Mouse (Mus musculus): ENCODE data around the gene Fabp1.
A peak's percentile ranks its signal among the peaks of the same experiment; 100 is the strongest.

Fabp1 gene

GRCm38 (mm10) chr6:71199612-71200011, at the start of gene Fabp1:
Gene Fabp1 (plus strand): TSS chr6:71199827.
- DNase-seq (ENCODE audit: low read depth, low spot score), result no peak

GRCm38 (mm10) chr6:71151098-71151497, 48.5 kb upstream of the Fabp1 start:
- DNase-seq (ENCODE audit: low read depth, low spot score), result no peak

GRCm38 (mm10) chr6:71153486-71153885, 46.1 kb upstream of the Fabp1 start:
- no peak for DNase-seq (ENCODE audit: low read depth, low spot score)

- no peak for DNase-seq (ENCODE audit: low read depth, low spot score)
Observed at GRCm38 (mm10) chr6:71154861-71155260, 44.8 kb upstream of the Fabp1 start.

GRCm38 (mm10) chr6:71156674-71157326, 42.8 kb upstream of the Fabp1 start:
- DNase-seq (ENCODE audit: low read depth, low spot score), result no peak

- no peak for DNase-seq (ENCODE audit: low read depth, low spot score)
Observed at GRCm38 (mm10) chr6:71161290-71161689, 38.3 kb upstream of the Fabp1 start.

- DNase-seq (ENCODE audit: low read depth, low spot score), result no peak
Observed at GRCm38 (mm10) chr6:71162269-71162668, 37.4 kb upstream of the Fabp1 start.

GRCm38 (mm10) chr6:71164394-71164793, 35.2 kb upstream of the Fabp1 start:
- DNase-seq (ENCODE audit: low read depth, low spot score), result no peak

- DNase-seq (ENCODE audit: low read depth, low spot score), result peak; percentile 18
Observed at GRCm38 (mm10) chr6:71166551-71167169, 33.0 kb upstream of the Fabp1 start.

GRCm38 (mm10) chr6:71172812-71173580, 26.6 kb upstream of the Fabp1 start:
- no peak for DNase-seq (ENCODE audit: low read depth, low spot score)

GRCm38 (mm10) chr6:71180596-71180995, 19.0 kb upstream of the Fabp1 start:
- DNase-seq (ENCODE audit: low read depth, low spot score), result no peak

GRCm38 (mm10) chr6:71184941-71185604, 14.6 kb upstream of the Fabp1 start:
- no peak for DNase-seq (ENCODE audit: low read depth, low spot score)

- no peak for DNase-seq (ENCODE audit: low read depth, low spot score)
Observed at GRCm38 (mm10) chr6:71189578-71189977, 10.0 kb upstream of the Fabp1 start.

GRCm38 (mm10) chr6:71190501-71190900, 9.1 kb upstream of the Fabp1 start:
- no peak for DNase-seq (ENCODE audit: low read depth, low spot score)

- DNase-seq (ENCODE audit: low read depth, low spot score), result no peak
Observed at GRCm38 (mm10) chr6:71193151-71193740, 6.4 kb upstream of the Fabp1 start.

GRCm38 (mm10) chr6:71196107-71196506, 3.5 kb upstream of the Fabp1 start:
- DNase-seq (ENCODE audit: low read depth, low spot score), result no peak

- no peak for DNase-seq (ENCODE audit: low read depth, low spot score)
Observed at GRCm38 (mm10) chr6:71197636-71198535, 1.7 kb upstream of the Fabp1 start.

- DNase-seq (ENCODE audit: low read depth, low spot score), result no peak
Observed at GRCm38 (mm10) chr6:71201925-71202324, 2.3 kb downstream of the Fabp1 start.

- DNase-seq (ENCODE audit: low read depth, low spot score), result no peak
Observed at GRCm38 (mm10) chr6:71203674-71204073, 4.0 kb downstream of the Fabp1 start.

- no peak for DNase-seq (ENCODE audit: low read depth, low spot score)
Observed at GRCm38 (mm10) chr6:71204166-71204565, 4.5 kb downstream of the Fabp1 start.

- no peak for DNase-seq (ENCODE audit: low read depth, low spot score)
Observed at GRCm38 (mm10) chr6:71208691-71209090, 9.1 kb downstream of the Fabp1 start.

Data from brain, embryonic 18.5 days (tissue).